ENCODE assay signal across 20 mouse cellular contexts in the genomic region with DNA sequence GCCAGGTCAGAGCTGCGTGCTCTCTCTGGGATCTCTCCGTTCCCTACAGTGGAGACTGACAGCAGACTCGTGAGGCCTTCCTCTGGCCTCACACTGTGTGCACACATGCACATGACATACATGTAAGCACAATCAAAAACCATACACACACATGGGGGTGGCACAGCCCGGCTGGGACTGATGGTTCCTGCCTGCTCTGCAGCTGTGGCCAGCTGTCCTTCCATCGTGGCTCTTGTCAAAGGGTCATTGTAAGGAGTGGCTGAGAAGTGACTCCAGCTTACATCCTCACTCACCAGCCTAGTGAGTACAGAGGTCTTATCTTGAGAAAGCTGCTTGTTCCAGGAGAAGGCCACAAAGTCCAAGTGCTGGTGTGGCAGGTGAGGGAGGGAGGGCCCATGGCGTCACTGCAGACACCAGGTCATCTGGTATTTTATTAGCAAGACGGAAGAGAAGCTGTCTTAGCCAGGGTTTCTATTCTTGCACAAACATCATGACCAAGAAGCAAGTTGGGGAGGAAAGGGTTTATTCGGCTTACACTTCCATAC. TPM values are rescaled to one million over a fixed set of nuclear protein-coding genes. Genes with fewer than 3 reads are reported as not detected.
A peak's percentile ranks its signal among the peaks of the same experiment; 100 is the strongest.
DNase-seq lines count a peak whose midpoint lies in the region; ATAC-seq and TF ChIP-seq lines count a peak whose summit lies in the region.
"Had no signal": no experiment of that assay in that cellular context is flagged by ENCODE, and none has a peak within 500 bp of the region (broad histone marks: within the 10 kb centered on the region; RNA-seq: fewer than 3 reads in every experiment).

No protein-coding gene starts in this region.

- DNase-seq in hindbrain, postnatal 0 days (ENCODE audit: low spot score), result no peak
- no peak for DNase-seq in midbrain, embryonic 11.5 days (ENCODE audit: low spot score, missing footprints)
- DNase-seq in lung, postnatal 4 days, result peak; percentile 32 to 77
- DNase-seq in right cerebral cortex, postnatal 10 days (ENCODE audit: low spot score in 2 of 2), result no peak
- no peak for DNase-seq in thymus, postnatal 0 days (ENCODE audit: low spot score)
- DNase-seq: adrenal gland, postnatal 36 days; cerebellum, postnatal 25 days had no signal

- peaks cover 13% of the 10 kb centered on the region; the same call in 1 of the 2 replicates for H3K4me1 ChIP-seq in hindbrain, embryonic 13.5 days (replicated peaks)
- H3K4me1 ChIP-seq in hindbrain, postnatal 0 days (ENCODE audit: insufficient read depth, low read length), result no peaks in the 10 kb centered on the region; the same call in 1 of the 2 replicates
- peaks cover 7% of the 10 kb centered on the region for H3K4me1 ChIP-seq in midbrain, embryonic 13.5 days (replicated peaks)
- peaks cover 4% of the 10 kb centered on the region for H3K4me1 ChIP-seq in midbrain, embryonic 11.5 days (ENCODE audit: control insufficient read depth, insufficient read depth, low read length)
- H3K4me1 ChIP-seq: neural tube, embryonic 12.5 days had no signal

- no peak overlapping the region for H3K4me3 ChIP-seq in hindbrain, embryonic 13.5 days
- no peak overlapping the region for H3K4me3 ChIP-seq in hindbrain, postnatal 0 days (ENCODE audit: low read length)
- no peak overlapping the region for H3K4me3 ChIP-seq in midbrain, embryonic 13.5 days (replicated peaks)
- H3K4me3 ChIP-seq in midbrain, embryonic 11.5 days (ENCODE audit: low read depth, low read length), result no peak overlapping the region
- H3K4me3 ChIP-seq: erythroblast, embryonic 14.5 days; liver, embryonic 12.5 days; lung, embryonic 15.5 days; midbrain, embryonic 10.5 days; neural tube, embryonic 12.5 days had no signal

- 85% methylated on average over 8 of the region's 8 CpGs for WGBS in hindbrain, embryonic 13.5 days
- 83% methylated on average over 8 of the region's 8 CpGs for WGBS in hindbrain, postnatal 0 days
- WGBS in midbrain, embryonic 13.5 days, result 83% methylated on average over 8 of the region's 8 CpGs
- WGBS in midbrain, embryonic 11.5 days, result 85% methylated on average over 8 of the region's 8 CpGs

- H3K27ac ChIP-seq in hindbrain, embryonic 13.5 days, result no peak overlapping the region
- H3K27ac ChIP-seq in hindbrain, postnatal 0 days, result no peak overlapping the region
- no peak overlapping the region for H3K27ac ChIP-seq in midbrain, embryonic 13.5 days
- no peak overlapping the region for H3K27ac ChIP-seq in midbrain, embryonic 11.5 days (ENCODE audit: low read depth, low read length)
- H3K27ac ChIP-seq: liver, embryonic 12.5 days; lung, embryonic 15.5 days; midbrain, embryonic 10.5 days; neural tube, embryonic 12.5 days had no signal

- no peaks in the 10 kb centered on the region for H3K9me3 ChIP-seq in hindbrain, embryonic 13.5 days
- H3K9me3 ChIP-seq in hindbrain, postnatal 0 days (ENCODE audit: low read length), result no peaks in the 10 kb centered on the region
- H3K9me3 ChIP-seq in midbrain, embryonic 13.5 days, result no peaks in the 10 kb centered on the region
- no peaks in the 10 kb centered on the region for H3K9me3 ChIP-seq in midbrain, embryonic 11.5 days (ENCODE audit: control insufficient read depth, low read length)
- H3K9me3 ChIP-seq: liver, embryonic 12.5 days; lung, embryonic 15.5 days; midbrain, embryonic 10.5 days; neural tube, embryonic 12.5 days had no signal

- peaks cover 69% of the 10 kb centered on the region for H3K27me3 ChIP-seq in hindbrain, embryonic 13.5 days
- no peaks in the 10 kb centered on the region for H3K27me3 ChIP-seq in hindbrain, postnatal 0 days (ENCODE audit: insufficient read depth, low read length)
- peaks cover 60% of the 10 kb centered on the region for H3K27me3 ChIP-seq in midbrain, embryonic 13.5 days
- H3K27me3 ChIP-seq in midbrain, embryonic 11.5 days (ENCODE audit: control insufficient read depth, insufficient read depth, low read length), result peaks cover 3% of the 10 kb centered on the region
- H3K27me3 ChIP-seq: liver, embryonic 12.5 days; lung, embryonic 15.5 days had no signal

- no peak for TF ChIP-seq CTCF in hindbrain, postnatal 0 days (IDR thresholded peaks at IDR 0.05; ENCODE audit: low read depth)

- H3K4me2 ChIP-seq in hindbrain, embryonic 13.5 days, result no peak overlapping the region
- H3K4me2 ChIP-seq in hindbrain, postnatal 0 days (ENCODE audit: low read depth, low read length), result no peak overlapping the region
- H3K4me2 ChIP-seq in midbrain, embryonic 13.5 days (replicated peaks), result no peak overlapping the region
- no peak overlapping the region for H3K4me2 ChIP-seq in midbrain, embryonic 11.5 days
- H3K4me2 ChIP-seq: liver, embryonic 12.5 days; lung, embryonic 15.5 days; neural tube, embryonic 12.5 days had no signal

- peak overlapping the region; percentile 39 for H3K9ac ChIP-seq in hindbrain, embryonic 13.5 days
- no peak overlapping the region for H3K9ac ChIP-seq in hindbrain, postnatal 0 days (replicated peaks; ENCODE audit: low read length)
- peak overlapping the region; percentile 36; the same call in 1 of the 2 replicates for H3K9ac ChIP-seq in midbrain, embryonic 13.5 days (replicated peaks)
- no peak overlapping the region for H3K9ac ChIP-seq in midbrain, embryonic 11.5 days (ENCODE audit: low read length)
- H3K9ac ChIP-seq: liver, embryonic 12.5 days; lung, embryonic 15.5 days; neural tube, embryonic 12.5 days had no signal

- peaks cover 25% of the 10 kb centered on the region for H3K36me3 ChIP-seq in hindbrain, embryonic 13.5 days
- no peaks in the 10 kb centered on the region; the same call in 1 of the 2 replicates for H3K36me3 ChIP-seq in hindbrain, postnatal 0 days (ENCODE audit: insufficient read depth, low read length)
- peaks cover 24% of the 10 kb centered on the region for H3K36me3 ChIP-seq in midbrain, embryonic 13.5 days
- no peaks in the 10 kb centered on the region for H3K36me3 ChIP-seq in midbrain, embryonic 11.5 days (ENCODE audit: control insufficient read depth, insufficient read depth, low read length)

- ATAC-seq in hindbrain, embryonic 13.5 days (ENCODE audit: low FRiP score), result no peak
- ATAC-seq in hindbrain, postnatal 0 days, result no peak
- no peak for ATAC-seq in midbrain, embryonic 13.5 days
- no peak for ATAC-seq in midbrain, embryonic 11.5 days (ENCODE audit: low FRiP score)
- ATAC-seq: liver, embryonic 12.5 days had no signal

RNA-seq across cellular contexts. Expression of gene Acot7, which starts 37.0 kb away (rescaled TPM):
- polyA plus RNA-seq in hindbrain, embryonic 13.5 days (2015; fragmentation: Nextera tagmentation; extraction: Ambion mirVana), result 269 and 299 TPM in 2 replicates
- total RNA-seq in hindbrain, postnatal 0 days (2014; rRNA removed), result 249 and 259 TPM in 2 replicates
- polyA plus RNA-seq in hindbrain, postnatal 0 days (2015; fragmentation: Nextera tagmentation; extraction: Ambion mirVana), result 455 and 488 TPM in 2 replicates
- polyA plus RNA-seq in midbrain, embryonic 13.5 days (2015; fragmentation: Nextera tagmentation; extraction: Ambion mirVana), result 206 and 218 TPM in 2 replicates
- polyA plus RNA-seq in midbrain, embryonic 11.5 days (2014; fragmentation: Nextera tagmentation; extraction: Ambion mirVana), result 92.5 and 93.5 TPM in 2 replicates
- 65.1 and 98.8 TPM in 2 replicates for polyA plus RNA-seq in thymus, postnatal 0 days (2015; fragmentation: Nextera tagmentation; extraction: Ambion mirVana)

RNA-seq across cellular contexts. Expression of gene Hes2, which starts 56.3 kb away (rescaled TPM):
- polyA plus RNA-seq in hindbrain, embryonic 13.5 days (2015; fragmentation: Nextera tagmentation; extraction: Ambion mirVana), result 0.34 and 1.8 TPM in 2 replicates
- total RNA-seq in hindbrain, postnatal 0 days (2014; rRNA removed), result not detected in 2 replicates
- not detected in 2 replicates for polyA plus RNA-seq in hindbrain, postnatal 0 days (2015; fragmentation: Nextera tagmentation; extraction: Ambion mirVana)
- polyA plus RNA-seq in midbrain, embryonic 13.5 days (2015; fragmentation: Nextera tagmentation; extraction: Ambion mirVana), result 0.26 and 0.28 TPM in 2 replicates
- 1.0 and 1.4 TPM in 2 replicates for polyA plus RNA-seq in midbrain, embryonic 11.5 days (2014; fragmentation: Nextera tagmentation; extraction: Ambion mirVana)
- polyA plus RNA-seq in thymus, postnatal 0 days (2015; fragmentation: Nextera tagmentation; extraction: Ambion mirVana), result 0.21 TPM in 1 of 2 replicates, not detected in the other
- total RNA-seq: adrenal gland, postnatal 36 days; gastrocnemius, postnatal 4 days; heart, postnatal 10 days; layer of hippocampus, postnatal 14 days had no signal
- polyA plus RNA-seq: C2C12; erythroblast, embryonic 14.5 days; forebrain, embryonic 14.5 days; limb, embryonic 11.5 days had no signal

RNA-seq across cellular contexts. Expression of gene Gpr153, which starts 59.1 kb away (rescaled TPM):
- polyA plus RNA-seq in hindbrain, embryonic 13.5 days (2015; fragmentation: Nextera tagmentation; extraction: Ambion mirVana), result 9.0 and 9.3 TPM in 2 replicates
- 167 and 170 TPM in 2 replicates for total RNA-seq in hindbrain, postnatal 0 days (2014; rRNA removed)
- polyA plus RNA-seq in hindbrain, postnatal 0 days (2015; fragmentation: Nextera tagmentation; extraction: Ambion mirVana), result 17.1 and 19.0 TPM in 2 replicates
- polyA plus RNA-seq in midbrain, embryonic 13.5 days (2015; fragmentation: Nextera tagmentation; extraction: Ambion mirVana), result 6.0 and 8.1 TPM in 2 replicates
- polyA plus RNA-seq in midbrain, embryonic 11.5 days (2014; fragmentation: Nextera tagmentation; extraction: Ambion mirVana), result 7.4 and 9.5 TPM in 2 replicates
- polyA plus RNA-seq in thymus, postnatal 0 days (2015; fragmentation: Nextera tagmentation; extraction: Ambion mirVana), result 1.2 and 1.4 TPM in 2 replicates
- polyA plus RNA-seq: erythroblast, embryonic 14.5 days had no signal

Comparison
In these comparisons a context has a peak if more than half of its experiments do, and no peak if none do; other contexts are left out.
1. H3K9ac ChIP-seq: peak in hindbrain, embryonic 13.5 days (single experiment) and midbrain, embryonic 13.5 days (single experiment); none in hindbrain, postnatal 0 days (single experiment) and midbrain, embryonic 11.5 days (single experiment).
2. DNase-seq: peak in lung, postnatal 4 days (2 of 2); none in hindbrain, postnatal 0 days (single experiment), midbrain, embryonic 11.5 days (single experiment), right cerebral cortex, postnatal 10 days (0 of 2) and thymus, postnatal 0 days (single experiment).